Mouse (Mus musculus) right cerebral cortex, postnatal 25 days (tissue): Measurements from ENCODE around the gene Gm20388.
"Not testable (repeated sequence)": the region's sequence is repeated elsewhere in the genome, so short reads cannot be mapped to it uniquely, and the experiment has no call there.

ENCODE experiments used
- DNase-seq: peaks from one replicate; pipeline ENCODE4 v3.0.0; 2022

Gm20388 gene

DNA sequence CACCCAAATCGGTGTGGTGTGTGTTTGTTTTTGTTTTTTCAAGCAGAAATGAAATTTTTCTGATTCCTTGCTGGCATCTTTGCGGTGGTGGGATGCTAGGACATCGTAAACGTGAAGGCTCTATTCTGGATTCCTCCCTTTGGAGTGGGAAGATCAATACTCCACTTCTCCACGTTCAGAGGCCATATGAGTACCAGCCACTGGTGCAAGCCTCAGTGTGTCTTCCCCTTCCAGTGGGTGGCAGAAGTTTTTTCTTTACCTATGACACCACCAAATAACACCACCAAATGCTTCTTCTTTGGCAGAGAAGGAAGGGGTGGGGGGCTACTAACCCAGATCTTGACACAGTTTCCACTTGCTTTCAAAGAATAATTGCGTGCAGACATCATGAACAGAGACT lies 1215.5 kb downstream of the Gm20388 start:
- DNase-seq = no peak

DNA sequence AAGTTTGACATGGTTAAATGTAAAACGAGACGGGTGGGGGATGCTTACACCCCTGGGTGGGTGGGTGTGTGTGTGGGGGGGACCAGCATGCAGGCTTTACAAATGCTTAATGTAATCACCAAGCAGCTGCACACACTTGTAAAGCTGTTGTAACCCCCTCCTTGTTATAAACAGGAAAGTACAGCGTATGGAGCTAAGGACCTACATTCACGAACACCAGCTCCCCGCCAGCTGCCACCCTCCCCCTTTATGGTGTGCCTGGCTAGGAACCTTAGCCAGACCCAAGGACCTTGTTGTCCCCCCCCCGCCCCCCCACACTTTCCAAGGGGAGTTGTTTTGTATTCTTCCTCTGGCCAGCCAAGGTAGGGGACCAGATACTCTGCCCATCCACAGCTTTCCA lies 1216.1 kb downstream of the Gm20388 start:
- DNase-seq = no peak

DNA sequence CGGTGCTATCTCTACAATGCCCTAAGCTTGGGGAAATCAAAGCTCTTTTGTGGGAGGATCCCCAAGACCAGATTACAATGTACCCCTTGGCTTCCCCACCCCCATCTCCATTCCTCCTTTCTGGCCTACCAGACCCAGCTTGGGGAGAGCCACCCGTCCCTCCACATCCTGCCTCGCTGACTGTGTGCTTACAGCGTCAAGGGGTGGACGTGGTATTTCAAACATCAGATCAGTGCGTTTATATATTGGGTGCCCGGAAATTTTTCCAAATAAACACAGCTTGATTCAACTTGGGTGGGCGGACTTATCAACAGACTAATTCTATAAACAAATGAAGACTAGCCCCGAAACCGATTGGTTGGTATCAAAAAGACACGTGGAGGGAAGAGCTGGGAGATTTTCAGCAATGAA lies 1216.7 kb downstream of the Gm20388 start:
- DNase-seq = no peak

DNA sequence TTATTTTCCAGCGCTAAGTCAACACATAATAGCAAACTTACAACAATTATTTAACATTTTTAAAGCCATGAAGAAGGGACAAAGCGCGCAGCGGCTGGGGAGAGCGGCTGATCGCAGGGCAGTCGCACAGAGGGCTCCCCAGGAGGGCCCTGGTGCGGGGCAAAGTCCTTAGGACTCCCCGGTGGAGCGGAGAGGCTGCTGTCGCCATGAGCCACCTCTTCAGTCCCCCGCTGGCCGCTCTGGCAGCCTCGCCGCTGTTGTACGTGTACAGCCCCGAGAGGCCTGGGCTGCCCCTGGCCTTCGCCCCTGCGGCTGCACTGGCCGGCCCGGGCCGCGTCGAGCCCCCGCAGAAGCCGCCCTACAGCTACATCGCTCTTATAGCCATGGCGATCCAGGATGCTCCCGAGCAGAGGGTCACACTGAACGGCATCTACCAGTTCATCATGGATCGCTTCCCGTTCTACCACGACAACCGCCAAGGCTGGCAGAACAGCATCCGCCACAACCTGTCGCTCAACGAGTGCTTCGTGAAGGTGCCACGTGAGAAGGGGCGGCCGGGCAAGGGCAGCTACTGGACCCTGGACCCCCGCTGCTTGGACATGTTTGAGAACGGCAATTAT lies 1217.2 kb downstream of the Gm20388 start, which contains the start of gene Foxl1:
Gene Foxl1, plus strand, starts transcription at position 185 of the 620 bp plus-strand sequence.
- DNase-seq = no peak

DNA sequence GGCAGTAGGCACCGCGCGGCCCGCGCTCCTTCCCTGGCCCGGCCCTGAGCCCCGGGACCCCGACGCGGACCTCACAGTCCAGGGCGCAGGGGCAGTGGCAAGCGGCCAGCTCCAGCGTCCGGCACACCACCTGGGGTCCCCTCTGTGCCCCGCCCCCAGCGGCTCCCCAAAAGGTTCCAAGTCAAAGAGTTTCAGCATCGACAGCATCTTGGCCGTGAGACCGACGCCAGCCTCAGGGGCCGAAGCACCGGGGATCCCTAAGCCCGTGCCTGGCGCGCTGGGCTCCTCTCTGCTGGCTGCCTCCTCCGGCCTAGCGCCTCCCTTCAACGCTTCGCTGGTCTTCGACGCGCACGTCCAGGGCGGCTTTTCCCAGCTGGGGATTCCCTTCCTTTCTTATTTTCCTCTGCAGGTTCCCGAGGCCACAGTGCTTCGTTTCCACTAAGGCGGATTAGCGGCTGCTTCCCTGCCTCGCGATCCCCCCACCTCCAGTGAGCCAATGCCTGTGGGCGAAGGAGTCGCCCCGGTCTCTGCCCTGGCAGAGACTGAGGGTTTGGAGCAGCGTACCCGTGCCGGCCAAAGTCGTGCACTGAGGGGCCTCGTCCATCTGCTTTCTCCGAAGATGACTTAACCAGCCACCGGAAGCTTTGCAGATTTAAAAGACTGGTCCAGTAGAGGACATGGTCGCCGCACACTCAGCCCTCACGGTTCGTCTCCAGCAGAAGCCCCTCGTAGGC lies 1218.1 kb downstream of the Gm20388 start:
- DNase-seq = no peak

DNA sequence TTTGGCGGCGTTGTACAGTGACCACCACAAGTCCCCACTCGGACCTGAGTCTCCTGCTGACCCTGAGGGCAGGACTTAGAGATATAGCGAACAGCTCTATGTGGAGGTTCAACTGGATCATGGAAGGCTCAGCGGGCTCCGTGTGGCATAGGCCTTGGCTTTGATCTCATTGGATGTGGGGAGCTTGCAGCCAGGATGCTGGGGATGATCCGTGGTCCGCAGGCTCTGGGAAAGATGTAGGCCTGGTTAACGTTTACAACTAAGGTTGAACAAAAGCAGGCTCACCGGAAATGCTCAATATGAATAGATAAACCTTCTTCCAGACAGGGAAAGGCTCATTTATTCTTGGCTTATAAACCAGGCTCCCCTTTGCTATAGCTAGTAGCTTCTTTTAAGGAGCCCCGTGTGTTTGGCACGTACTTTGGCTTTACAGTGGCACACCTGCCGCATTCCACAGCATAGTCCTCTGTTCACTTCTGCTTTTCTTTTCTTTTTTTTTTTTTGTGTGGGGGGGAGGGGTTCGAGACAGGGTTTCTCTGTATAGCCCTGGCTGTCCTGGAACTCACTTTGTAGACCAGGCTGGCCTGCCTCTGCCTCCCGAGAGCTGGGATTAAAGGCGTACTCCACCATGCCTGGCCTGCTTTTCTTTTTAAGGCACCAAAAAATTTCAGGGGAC lies 1218.8 kb downstream of the Gm20388 start:
- DNase-seq = no peak

DNA sequence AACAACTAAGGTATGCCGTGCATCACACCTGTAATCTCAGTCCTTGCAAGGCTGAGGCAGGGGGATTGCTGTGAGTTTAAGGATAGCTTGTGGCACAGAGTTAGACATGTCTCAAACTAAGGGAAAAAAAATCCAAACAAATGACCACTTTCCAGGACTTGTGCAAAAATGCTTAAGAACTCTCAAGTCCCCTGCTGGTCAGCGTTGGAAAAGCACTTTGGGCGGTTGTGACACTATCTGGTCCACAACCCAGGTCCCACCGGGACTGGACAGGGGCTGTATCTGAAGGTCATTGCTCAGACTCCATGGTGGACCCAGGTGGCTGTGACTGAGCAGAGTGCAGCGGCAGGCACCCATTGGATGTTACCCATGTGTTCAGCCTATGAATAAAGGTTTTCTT lies 1219.9 kb downstream of the Gm20388 start:
- no peak for DNase-seq

DNA sequence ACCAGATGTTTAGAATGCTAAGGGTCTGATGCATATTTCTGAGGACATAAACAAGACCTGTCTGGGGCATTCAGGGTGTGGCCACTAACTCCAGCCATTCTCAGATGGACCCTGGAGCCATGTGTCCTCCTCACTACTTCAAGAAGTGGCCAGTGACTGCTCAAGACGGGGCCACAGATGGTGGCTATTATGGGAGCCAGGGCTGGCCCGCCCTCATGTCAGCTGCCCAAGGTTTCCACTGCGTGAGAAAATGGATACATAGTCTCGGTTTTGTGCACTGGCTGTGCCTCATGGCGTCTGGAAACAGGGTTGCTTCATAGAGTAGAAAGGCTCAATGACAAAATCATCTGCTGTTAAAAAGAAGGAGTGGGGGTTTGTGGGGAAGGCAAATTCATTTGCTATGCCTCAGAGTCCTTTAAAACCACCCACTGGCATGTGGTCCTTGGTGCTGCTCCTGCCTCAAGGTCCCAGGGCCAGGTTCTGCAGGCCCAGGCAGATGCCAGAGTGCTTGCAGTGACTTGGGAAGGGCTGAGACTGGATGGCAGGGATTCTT lies 1222.4 kb downstream of the Gm20388 start:
- DNase-seq = no peak

DNA sequence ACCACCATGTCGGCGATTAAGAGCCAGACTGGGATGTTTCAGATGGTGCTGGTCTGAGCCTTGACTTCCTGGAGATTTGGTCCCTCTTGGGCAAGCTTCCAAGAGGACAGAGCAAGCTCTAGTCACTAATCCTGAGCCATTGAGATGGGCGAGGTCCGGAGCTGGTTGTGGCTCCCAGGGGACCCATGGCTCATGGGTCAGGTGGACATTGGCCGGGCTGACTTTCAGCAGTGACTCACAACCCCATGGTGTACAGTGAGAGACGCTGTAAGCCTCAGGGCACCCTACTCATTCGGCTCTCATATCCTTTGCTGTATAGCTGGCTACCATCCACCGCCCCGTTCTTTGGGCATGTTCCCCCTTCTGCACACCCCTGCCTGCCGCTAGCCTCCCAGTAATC lies 1223.5 kb downstream of the Gm20388 start:
- DNase-seq = no peak

DNA sequence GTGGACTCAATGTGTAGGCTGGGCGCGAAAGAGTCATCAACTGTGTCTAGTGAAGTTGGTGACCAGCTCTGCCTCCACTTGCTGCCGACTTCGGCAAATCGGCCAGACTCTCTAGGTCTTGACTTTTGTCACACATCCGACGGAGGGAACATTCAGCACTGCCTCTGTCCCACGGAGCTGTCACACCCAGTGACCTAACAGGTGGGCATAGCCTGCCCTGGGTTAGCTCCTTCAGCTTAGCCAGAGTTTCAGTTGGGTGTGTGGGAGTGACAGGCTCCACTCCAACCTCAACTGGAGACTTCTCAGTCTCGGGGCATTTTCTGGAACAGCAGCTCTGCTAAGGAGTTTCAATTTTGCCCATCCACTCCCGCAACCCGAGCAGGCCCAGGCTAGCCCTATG lies 1223.9 kb downstream of the Gm20388 start:
- no peak for DNase-seq

DNA sequence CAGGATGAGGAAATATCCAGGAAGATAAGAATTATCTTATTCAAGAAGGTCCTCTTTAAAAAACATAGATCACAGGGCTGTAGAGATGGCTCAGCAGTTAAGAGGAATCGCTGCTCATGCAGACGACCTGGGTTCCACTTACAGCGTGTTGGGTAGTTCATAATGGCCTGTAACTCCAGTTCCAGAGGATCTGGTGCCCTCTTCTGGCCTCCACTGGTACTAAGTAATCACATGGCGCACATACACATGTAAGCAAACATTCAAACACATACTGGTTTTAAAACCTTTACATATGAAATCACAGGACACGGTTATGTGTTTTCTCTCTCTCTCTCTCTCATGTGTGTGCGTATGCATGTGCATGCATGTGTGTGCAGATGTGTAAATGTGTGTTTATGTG lies 1226.2 kb downstream of the Gm20388 start:
- DNase-seq = no peak

DNA sequence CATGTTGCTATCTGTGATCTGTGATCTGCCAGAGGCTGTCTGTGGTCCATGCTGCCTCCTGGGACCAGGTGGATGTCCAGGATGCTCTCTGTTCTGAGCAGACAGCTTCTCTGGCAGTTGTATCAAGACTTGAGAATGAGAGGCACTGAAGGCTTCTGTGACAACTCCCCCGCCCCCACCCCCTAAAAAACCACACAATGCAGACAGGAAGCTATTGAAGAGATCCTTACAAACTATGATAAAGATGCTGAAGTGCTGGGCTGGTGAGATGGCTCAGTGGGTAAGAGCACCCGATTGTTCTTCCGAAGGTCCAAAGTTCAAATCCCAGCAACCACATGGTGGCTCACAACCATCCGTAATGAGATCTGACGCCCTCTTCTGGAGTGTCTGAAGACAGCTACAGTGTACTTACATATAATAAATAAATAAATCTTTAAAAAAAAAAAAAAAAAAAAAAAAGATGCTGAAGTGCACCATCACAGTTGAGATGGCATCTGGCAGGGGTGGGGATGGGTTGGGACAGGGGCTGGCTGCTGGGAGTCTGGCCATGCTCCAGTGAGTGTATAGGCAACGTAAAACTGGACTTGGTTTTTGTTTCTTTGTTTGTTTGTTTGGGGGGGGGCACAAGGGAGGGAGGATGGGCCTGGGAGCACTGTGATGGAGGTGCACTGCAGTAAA lies 1235.0 kb downstream of the Gm20388 start:
- not testable (repeated sequence) for DNase-seq

DNA sequence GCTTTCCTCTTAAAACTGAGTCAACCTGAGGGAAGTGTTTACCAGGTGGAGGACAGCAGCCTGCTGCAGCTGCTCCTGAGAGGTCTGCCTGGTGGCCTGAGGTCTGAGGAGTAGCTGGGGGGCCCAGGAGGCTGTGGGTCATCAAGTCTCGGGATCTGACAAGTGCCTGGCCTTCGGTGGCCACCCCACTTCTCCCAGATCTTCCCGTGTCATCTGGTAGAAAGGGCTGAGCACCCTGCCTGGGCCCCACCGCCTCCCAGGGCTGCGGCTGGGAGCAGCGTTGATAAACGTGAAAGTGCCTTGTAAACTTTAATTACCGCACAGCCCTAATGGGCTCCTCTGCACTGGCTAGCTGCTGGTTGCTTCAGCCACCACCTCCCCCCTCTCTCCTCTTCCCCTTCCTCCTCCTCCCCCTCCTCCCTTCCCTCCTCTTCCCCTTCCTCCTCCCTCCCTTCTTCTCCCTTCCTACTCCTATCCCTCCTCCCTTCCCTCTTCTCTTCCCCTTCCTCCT lies 1238.0 kb downstream of the Gm20388 start:
- no peak for DNase-seq

DNA sequence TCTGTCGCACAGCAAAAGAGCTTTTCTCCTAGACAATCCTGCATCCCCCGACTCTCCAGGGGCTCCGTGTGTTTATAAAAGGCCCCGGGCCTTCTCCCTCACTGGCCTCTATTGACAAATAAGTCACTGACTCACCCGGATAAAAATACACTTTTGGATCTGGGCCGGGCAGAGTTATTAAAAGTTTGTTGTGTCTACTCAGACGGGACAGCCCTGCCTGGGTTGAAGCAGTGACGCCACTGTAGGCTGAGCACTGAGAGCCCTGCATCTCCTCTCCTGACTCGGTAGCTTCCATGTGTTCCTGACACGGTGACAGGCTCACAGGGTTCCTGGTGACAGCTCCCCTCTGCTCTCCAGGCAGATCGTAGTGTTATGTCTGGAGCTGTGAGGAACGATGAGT lies 1241.8 kb downstream of the Gm20388 start:
- no peak for DNase-seq

DNA sequence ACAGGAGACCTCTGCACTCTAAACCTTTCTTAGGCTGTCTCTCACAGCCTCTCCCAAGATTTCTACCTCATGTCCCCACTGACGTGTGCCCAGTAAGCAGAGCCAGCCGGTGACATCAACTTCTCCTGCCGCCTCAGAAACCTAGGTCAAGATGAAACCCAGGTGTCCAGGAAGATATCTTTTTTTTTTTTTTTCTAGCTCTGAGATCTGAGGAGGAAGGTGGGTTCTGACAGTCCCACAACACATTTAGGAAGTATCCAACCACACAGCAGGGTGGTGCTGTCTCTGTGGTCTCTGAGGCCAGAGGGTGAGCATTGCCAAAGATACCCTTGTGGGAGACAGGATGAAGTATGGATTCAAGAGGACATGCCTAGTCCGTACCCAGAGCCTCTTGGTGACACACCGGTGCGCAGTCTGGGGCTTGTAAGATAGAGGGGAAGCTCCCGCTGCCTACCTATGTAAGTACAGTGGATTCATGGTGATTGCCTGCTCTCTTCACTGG lies 1246.4 kb downstream of the Gm20388 start:
- no peak for DNase-seq

DNA sequence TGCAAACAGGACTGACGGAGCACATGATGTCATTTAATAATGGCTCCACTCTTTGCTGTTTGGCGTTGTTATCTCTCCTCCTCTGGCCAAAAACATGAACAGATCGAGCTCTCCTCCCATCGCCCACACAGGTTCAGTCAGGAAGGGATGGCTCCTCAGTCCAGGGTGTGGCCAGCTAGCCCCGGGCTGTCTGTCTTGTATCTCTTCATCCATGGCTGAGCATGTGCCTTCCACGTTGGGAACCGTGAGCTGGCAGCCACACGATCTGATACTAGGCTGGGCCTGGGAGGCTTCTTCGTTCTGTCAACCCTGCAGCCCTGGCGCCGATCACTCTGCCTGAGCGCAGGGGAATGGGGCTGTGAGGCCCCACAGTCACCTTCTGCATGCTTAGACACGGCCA lies 1248.2 kb downstream of the Gm20388 start:
- no peak for DNase-seq

DNA sequence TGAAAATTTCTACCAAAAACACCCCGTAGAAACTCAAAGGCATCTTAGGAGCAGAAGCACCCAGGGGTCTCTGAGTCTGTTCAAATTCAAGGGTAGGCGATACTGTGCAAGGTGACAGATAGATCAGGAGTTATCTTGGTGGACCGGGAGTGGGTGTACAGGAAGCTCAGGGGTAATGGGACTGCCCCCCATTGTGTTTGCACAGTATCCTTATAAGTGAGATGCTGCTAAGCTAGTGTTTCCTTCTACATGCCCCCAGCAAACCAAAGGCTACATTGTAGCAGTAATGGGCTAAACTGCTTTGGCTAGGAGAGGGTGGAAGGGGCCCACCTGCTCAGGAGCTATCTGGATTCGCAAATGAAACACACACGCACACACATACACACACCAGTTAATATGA lies 1250.8 kb downstream of the Gm20388 start:
- no peak for DNase-seq

DNA sequence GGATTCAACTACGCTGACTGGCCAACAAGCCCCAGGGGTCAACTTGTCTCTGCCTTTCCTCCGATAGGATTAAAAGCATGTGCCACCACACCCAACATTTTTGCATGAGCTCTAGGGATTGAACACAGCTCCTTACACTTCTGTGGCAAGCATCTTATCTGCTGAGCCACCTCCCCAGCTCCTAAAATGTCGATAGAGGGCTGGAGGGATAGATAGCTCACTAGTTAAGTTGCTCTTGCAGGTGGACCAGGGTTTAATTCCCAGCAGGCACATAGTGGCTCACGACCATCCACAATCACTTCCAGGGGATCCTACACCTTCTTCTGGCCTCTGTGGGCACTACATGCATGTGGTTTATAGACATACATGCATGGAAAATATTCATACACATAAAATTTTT lies 1251.8 kb downstream of the Gm20388 start:
- DNase-seq = no peak

DNA sequence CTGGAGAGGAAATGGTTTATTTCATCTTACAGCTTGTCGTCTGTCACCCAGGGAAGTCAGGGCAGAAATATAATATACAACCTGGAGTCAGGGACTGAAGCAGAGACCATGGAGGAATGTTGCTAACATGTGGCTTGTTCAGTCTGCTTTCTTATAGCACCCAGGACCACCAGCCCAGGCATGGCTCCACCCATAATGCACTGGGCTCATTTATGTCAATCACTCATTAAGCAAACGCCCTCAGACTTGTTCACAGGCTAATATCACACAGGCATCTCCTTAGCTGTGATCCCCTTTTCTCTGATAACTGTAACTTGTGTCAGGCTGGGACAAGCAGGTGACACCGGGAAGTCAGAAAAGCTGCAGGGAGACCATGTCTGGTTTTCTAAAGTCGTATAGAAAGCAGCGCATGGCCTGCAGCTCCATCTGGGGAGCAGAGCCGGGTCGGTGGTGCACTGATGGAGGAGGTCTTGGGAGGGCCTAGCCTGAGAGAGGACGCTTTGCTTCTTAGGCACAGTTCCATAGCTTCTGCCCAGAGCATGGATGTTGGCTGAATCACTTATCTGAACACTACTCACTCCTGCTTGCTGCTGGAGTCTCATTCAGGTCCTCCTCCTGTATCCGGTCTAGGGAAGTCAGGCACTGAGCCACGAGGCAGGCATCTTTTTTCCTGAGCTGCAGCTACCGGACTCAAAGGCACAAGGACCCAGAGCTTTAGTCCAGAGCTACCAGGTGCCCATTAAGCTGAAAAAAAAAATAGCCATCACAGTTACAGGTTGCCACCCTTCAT lies 1252.5 kb downstream of the Gm20388 start:
- DNase-seq = no peak

DNA sequence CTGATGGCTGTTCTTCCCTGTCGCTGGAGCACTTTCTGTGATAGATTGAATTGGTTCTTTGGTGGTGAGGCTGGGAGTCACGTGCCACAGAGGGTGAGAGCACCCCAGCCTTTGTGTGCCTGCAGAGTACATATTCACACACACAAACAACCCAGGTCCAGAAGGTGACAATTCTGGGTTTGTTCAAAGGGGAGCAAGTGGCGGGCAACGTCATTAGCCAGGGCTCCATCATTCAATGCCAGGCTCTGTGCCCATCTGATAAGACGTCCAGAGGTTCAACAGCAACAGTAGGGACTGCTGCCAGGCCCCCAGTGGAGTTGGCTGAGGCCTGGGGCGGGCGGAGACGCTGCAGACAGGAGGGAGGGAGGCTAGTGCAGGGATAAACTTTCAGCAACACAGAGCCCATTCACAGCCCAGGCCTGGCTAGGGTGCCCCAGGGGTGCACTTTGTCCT lies 1253.4 kb downstream of the Gm20388 start:
- DNase-seq = no peak

DNA sequence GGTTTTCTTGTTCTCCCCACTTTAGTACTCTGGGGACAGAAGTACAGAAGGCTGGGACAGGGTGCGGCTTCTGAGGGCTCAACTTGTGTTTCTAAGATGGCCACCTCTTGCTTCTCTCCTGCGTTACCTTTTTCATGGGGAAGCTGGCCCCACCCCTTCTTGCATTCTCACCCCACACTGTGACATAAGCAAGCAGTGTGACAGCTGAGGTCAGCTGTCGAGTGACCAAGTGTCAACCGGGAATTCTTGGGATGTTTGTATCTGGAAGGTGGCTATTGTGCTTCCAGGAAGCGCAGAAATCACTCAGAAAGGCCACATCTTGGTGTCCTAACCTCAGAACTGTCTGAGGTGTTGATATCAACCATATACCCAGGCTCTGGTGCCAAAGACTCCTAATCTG lies 1257.4 kb downstream of the Gm20388 start:
- DNase-seq = no peak

DNA sequence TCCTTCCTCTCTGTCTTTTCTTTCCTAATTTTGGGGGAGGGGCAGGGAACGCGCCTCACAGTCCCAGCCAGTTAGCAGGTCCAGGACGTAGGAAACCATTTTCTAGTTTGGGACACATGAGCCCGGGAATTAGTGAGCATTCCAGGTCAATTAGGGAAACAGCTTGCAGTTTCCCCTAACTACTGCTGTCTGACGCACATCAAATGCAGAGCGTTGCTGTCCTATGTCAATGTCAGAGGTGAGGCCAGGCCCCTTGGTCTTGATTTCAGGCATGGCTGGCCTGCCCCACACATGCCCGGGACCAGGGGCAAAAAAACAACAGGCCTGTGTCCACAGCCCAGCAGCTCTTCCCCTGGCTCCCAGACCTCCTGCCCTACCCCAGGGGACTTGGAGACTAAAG lies 1259.5 kb downstream of the Gm20388 start:
- DNase-seq = no peak
